Mouse (Mus musculus) ES-Bruce4 (cell line): ENCODE results near the gene Mrps30.

Experiments used
- CTCF ChIP-seq: IDR thresholded peaks from one replicate; pipeline ENCODE4 v1.8.1; 2011; ENCODE audit warnings: low read depth, low read length
- POLR2A ChIP-seq: IDR thresholded peaks from one replicate; pipeline ENCODE4 v1.8.1; 2011; ENCODE audit warnings: low read length; ENCODE audit not compliant: insufficient read depth

- TF ChIP-seq CTCF (no peak), POLR2A (no peak)
Observed at GRCm38 (mm10) chr13:118400340-118400739, 13.3 kb upstream of the Mrps30 start.
